Mouse (Mus musculus) midbrain, embryonic 11.5 days (tissue): ENCODE measurements at regions not wholly inside any gene's neighbourhood (a gene's known extent, or its start where the extent isn't known, plus 50 kb on each side); places are given as distances from the start of the nearest gene placed in this dataset.

Experiments used
- ATAC-seq: fragments of 200-750 bp; cut with Nextera tagmentation; 2 replicates; pipeline ENCODE4 v1.8.0; 2017; ENCODE audit warnings: moderate TSS enrichment, moderate library complexity; ENCODE audit not compliant: low FRiP score
- DNase-seq: peaks from one replicate; pipeline ENCODE4 v3.0.0; 2015; ENCODE audit warnings: low spot score; ENCODE audit errors: missing footprints
- H3K27ac ChIP-seq: fragments of 300-500 bp; sonication (generic); 2 replicates; pipeline ENCODE4 v1.5.1; 2014; ENCODE audit warnings: low read depth, low read length
- H3K27me3 ChIP-seq: fragments of 300-500 bp; sonication (generic); 2 replicates; pipeline ENCODE4 v1.6.1; 2014; ENCODE audit warnings: mild to moderate bottlenecking, low read length, moderate library complexity, mixed read lengths; ENCODE audit not compliant: control insufficient read depth, insufficient read depth
- H3K36me3 ChIP-seq: fragments of 300-500 bp; sonication (generic); 2 replicates; pipeline ENCODE4 v1.6.1; 2014; ENCODE audit warnings: mild to moderate bottlenecking, low read length, moderate library complexity, mixed read lengths; ENCODE audit not compliant: control insufficient read depth, insufficient read depth
- H3K4me1 ChIP-seq: fragments of 300-500 bp; sonication (generic); 2 replicates; pipeline ENCODE4 v1.6.1; 2014; ENCODE audit warnings: low read length; ENCODE audit not compliant: control insufficient read depth, insufficient read depth
- H3K4me2 ChIP-seq: fragments of 300-500 bp; sonication (generic); 2 replicates; pipeline ENCODE4 v1.6.1; 2014; ENCODE audit warnings: mild to moderate bottlenecking, moderate library complexity
- H3K4me3 ChIP-seq: fragments of 300-500 bp; sonication (generic); 2 replicates; pipeline ENCODE4 v1.5.1; 2014; ENCODE audit warnings: low read depth, low read length
- H3K9ac ChIP-seq: fragments of 300-500 bp; sonication (generic); 2 replicates; pipeline ENCODE4 v1.6.1; 2014; ENCODE audit warnings: low read length
- H3K9me3 ChIP-seq: fragments of 300-500 bp; sonication (generic); 2 replicates; pipeline ENCODE4 v1.6.1; 2016; ENCODE audit warnings: low read length; ENCODE audit not compliant: control insufficient read depth
- WGBS: fragments of 180-500 bp; shearing (Covaris S2); extraction: QIAGEN DNeasy Blood & Tissue Kit; methylation state at CpG from one replicate; pipeline ENCODE4 v1.1.7; 2014; 5-methylcytosine and 5-hydroxymethylcytosine counted together

DNA sequence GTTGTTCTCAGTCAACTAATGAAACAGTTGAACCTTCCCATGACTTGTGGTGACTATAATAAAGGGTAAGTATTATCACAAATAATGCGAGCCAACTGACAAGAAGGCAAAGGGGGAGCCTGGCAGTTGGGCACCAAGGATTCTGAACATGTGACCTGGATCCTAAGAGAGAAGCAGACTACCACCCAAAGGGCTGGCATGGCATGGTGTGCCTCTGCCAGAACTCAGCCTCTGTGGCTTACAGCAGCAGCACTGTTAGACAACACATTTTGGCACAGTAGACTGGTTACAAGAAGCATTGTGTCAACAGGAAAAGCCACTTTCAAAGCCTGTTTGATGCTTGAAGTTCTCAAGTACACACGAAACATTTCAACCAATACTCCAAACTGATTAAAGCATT, 142.2 kb upstream of the Satb2 start:
- H3K4me2 ChIP-seq, result no peak overlapping the region
- no peaks in the 10 kb centered on the region for H3K4me1 ChIP-seq
- ATAC-seq (no peak), DNase-seq (no peak)
- no peak overlapping the region for H3K9ac ChIP-seq
- WGBS, result 86% methylated on average over 2 of the region's 2 CpGs
- no peak overlapping the region for H3K27ac ChIP-seq
- H3K9me3 ChIP-seq, result no peaks in the 10 kb centered on the region
- H3K4me3 ChIP-seq, result no peak overlapping the region
- no peaks in the 10 kb centered on the region for H3K36me3 ChIP-seq
- no peaks in the 10 kb centered on the region for H3K27me3 ChIP-seq

DNA sequence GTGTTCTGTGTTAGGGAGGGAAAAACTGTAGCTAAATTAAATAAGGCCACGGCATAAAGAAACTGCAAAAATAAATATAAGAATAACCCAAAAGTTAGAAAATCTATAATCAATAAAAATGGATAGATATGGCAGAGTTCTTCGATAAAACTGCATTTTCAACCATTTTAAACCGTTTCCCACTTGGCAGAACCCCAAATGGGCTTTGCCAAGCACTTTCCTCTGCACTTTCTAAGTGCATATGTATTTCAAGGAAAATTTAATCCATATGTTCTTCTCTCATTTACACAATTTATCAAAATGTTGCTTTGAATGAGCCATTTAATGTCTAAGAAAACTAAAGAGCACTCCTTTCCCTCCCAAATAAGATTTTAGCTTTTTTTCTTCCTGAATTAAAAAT, 165.7 kb upstream of the Satb2 start:
- H3K36me3 ChIP-seq, result no peaks in the 10 kb centered on the region
- 89% methylated on average over 3 of the region's 3 CpGs for WGBS
- H3K4me1 ChIP-seq, result no peaks in the 10 kb centered on the region
- no peaks in the 10 kb centered on the region for H3K9me3 ChIP-seq
- H3K4me3 ChIP-seq, result no peak overlapping the region
- H3K27ac ChIP-seq, result no peak overlapping the region
- DNase-seq (no peak), ATAC-seq (no peak)
- no peak overlapping the region for H3K4me2 ChIP-seq
- H3K9ac ChIP-seq, result no peak overlapping the region
- no peaks in the 10 kb centered on the region for H3K27me3 ChIP-seq

DNA sequence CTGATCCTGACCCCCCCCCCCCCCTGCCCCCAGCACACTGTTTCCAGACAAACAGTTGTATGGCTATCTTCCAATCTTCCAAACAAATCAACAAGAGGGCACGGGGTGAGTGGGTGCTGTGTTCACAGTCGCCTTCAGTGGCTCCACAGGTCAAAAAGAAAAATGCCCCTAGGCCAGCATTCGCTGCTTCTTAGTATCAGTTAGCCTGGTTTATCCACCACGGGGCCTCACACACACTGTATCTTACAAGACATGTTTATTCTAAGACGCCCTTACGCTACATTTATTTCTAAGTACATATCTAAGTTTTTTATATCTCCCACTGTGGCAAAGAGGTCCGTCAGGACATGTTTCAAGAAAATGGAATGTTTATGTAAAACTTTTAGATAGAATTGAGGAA, 177.4 kb upstream of the Satb2 start:
- H3K9me3 ChIP-seq, result no peaks in the 10 kb centered on the region
- 93% methylated on average over 7 of the region's 7 CpGs for WGBS
- no peaks in the 10 kb centered on the region for H3K4me1 ChIP-seq
- H3K36me3 ChIP-seq, result no peaks in the 10 kb centered on the region
- ATAC-seq, result no peak
- H3K4me3 ChIP-seq, result no peak overlapping the region
- no peak overlapping the region for H3K9ac ChIP-seq
- H3K27me3 ChIP-seq, result no peaks in the 10 kb centered on the region
- H3K27ac ChIP-seq, result no peak overlapping the region
- no peak for DNase-seq
- H3K4me2 ChIP-seq, result no peak overlapping the region

DNA sequence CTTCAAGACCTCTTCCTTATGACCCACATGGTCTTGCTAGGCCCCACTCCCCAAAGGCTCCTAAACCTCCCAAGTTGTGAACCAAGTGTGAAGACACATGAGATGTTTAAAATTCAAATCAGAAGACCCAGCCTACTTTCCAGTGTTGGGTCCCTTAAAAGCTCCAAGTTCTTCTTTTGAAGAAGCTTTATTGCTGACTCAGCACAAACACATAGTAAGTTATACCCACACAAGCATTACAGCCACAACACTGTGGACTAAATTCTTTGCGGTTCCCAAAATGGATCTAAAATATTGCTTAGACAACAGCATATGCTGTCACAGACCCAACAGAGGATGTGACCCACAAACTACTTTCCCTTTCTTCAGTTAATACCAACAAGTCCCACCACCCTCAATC, 186.0 kb upstream of the Satb2 start:
- DNase-seq, result no peak
- no peaks in the 10 kb centered on the region for H3K9me3 ChIP-seq
- WGBS, result 91% methylated on average over 1 of the region's 1 CpGs
- H3K36me3 ChIP-seq, result no peaks in the 10 kb centered on the region
- no peak overlapping the region for H3K4me3 ChIP-seq
- H3K9ac ChIP-seq, result no peak overlapping the region
- H3K4me2 ChIP-seq, result no peak overlapping the region
- no peak for ATAC-seq
- H3K27me3 ChIP-seq, result no peaks in the 10 kb centered on the region
- no peaks in the 10 kb centered on the region for H3K4me1 ChIP-seq
- H3K27ac ChIP-seq, result no peak overlapping the region

DNA sequence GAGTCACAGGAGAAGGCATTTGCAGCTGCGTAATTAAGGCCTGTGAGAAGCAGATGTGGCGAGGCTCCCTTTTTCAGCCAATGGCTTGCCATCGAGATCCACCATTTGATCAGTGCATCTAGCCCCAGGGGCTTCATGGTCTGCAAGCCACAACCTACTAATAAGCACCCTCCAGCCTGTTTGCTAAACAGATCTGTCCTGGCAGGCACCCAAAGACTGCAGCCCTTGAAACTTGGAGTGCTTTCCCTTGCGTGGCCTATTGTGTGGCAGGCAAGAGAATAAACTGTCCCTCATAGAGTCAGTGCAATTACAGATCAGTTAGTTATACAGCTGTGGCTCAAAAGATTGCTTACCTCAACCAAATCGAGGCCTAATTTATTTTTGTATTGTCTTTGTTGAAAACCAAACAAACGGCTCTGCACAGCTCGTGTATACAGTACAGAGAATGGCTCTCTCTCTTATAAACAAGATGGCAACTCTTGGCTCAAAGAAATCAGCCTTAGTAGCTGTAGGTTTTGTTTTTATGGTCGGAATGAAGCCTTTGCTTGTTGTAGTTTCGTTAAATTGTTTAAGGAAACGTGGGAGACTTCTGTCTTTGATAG, 195.9 kb upstream of the Satb2 start:
- no peak for DNase-seq
- Histone ChIP-seq H3K4me2 (no peak overlapping the region), H3K36me3 (no peaks in the 10 kb centered on the region), H3K4me3 (no peak overlapping the region), H3K4me1 (no peaks in the 10 kb centered on the region), H3K9me3 (no peaks in the 10 kb centered on the region), H3K27ac (no peak overlapping the region), H3K27me3 (no peaks in the 10 kb centered on the region), H3K9ac (no peak overlapping the region)
- no peak for ATAC-seq
- 80% methylated on average over 10 of the region's 10 CpGs for WGBS

DNA sequence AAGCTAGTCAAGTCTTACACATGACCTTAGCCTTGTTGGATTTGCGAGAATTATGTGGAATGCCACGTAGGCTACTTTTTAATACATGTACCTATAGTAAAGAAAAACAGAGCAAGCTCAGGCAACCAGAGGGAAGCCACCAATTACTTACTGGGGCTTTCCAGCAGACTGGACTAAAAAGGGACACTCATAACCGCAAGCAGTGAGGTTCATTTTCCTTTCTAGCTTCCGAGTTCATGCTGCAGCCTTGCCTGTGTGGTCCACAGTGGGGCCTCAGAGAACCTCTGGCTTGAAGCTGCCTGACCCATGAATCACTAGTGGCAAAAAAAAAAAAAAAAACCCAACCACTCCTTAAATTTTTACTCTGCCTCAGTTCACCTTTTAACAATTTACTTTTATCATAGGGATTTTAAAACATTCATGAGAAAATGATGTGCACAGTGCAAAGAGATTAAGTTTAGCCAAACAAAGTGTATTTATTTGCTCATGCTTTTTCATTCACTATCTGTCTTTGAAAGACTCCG, 188.6 kb upstream of the 1700066M21Rik start:
- H3K4me2 ChIP-seq, result no peak overlapping the region
- peak; percentile 64 for DNase-seq

DNA sequence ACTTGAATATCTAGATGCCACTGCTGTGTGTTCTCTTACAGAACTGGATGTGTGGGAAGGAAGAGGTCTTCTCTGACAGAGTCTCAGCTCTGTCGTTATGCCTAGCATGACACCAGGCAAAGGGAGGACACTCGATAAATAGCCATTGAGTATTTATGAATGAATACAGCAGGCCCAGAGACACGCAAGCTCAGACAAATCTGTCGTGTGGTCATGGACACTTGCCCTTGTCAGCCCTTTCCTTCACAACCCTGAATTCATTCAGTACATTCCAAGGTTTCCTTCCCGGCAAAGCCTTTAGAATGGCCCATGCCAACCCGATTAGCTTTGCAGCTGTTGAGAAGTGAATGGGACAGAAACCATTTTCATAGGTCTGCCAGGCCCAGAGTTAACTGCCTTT, 176.1 kb upstream of the 1700066M21Rik start:
- no peak overlapping the region for H3K4me3 ChIP-seq
- H3K4me2 ChIP-seq, result no peak overlapping the region
- WGBS, result 51% methylated on average over 6 of the region's 6 CpGs
- H3K9ac ChIP-seq, result no peak overlapping the region
- H3K27ac ChIP-seq, result no peak overlapping the region
- no peaks in the 10 kb centered on the region for H3K36me3 ChIP-seq
- H3K27me3 ChIP-seq, result peaks cover 23% of the 10 kb centered on the region; the same call in 1 of the 2 replicates
- DNase-seq (peak; percentile 87), ATAC-seq (peak; percentile 51)
- no peaks in the 10 kb centered on the region for H3K9me3 ChIP-seq
- 0 out of 2 replicates have a peak, but pooled peaks cover 5% of the 10 kb centered on the region for H3K4me1 ChIP-seq

More for the DNA sequence above, 188.6 kb upstream of the 1700066M21Rik start:
- ATAC-seq, result no peak
- Histone ChIP-seq H3K27me3 (no peaks in the 10 kb centered on the region), H3K9me3 (no peaks in the 10 kb centered on the region), H3K27ac (no peak overlapping the region), H3K4me1 (no peaks in the 10 kb centered on the region), H3K36me3 (no peaks in the 10 kb centered on the region), H3K9ac (no peak overlapping the region), H3K4me3 (no peak overlapping the region)
- WGBS, result 87% methylated on average over 5 of the region's 5 CpGs

DNA sequence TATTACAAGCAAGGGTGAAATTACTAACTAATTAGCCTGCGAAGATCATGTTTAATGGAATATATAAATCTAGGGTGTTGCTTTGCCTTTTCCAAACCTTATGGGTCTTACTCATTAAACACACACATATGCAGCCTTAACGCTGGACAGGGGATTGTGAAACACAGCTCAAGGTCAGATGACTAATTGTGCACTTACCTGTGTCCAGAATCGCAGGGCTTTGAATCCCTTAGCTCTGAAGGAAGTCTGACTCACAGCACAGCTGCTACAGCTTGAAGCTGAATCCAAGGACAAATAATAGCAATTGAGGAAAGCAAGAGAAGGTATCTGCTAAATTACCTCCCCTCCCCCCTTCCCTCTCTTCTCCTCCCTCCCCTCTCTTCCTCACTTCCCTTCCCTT, 173.1 kb upstream of the 1700066M21Rik start:
- Histone ChIP-seq H3K36me3 (no peaks in the 10 kb centered on the region), H3K4me1 (0 out of 2 replicates have a peak, but pooled peaks cover 5% of the 10 kb centered on the region), H3K4me2 (no peak overlapping the region), H3K27ac (no peak overlapping the region), H3K9ac (no peak overlapping the region), H3K4me3 (no peak overlapping the region), H3K9me3 (no peaks in the 10 kb centered on the region), H3K27me3 (peaks cover 35% of the 10 kb centered on the region; the same call in 1 of the 2 replicates)
- DNase-seq, result peak; percentile 66
- 77% methylated on average over 3 of the region's 3 CpGs for WGBS
- no peak for ATAC-seq

DNA sequence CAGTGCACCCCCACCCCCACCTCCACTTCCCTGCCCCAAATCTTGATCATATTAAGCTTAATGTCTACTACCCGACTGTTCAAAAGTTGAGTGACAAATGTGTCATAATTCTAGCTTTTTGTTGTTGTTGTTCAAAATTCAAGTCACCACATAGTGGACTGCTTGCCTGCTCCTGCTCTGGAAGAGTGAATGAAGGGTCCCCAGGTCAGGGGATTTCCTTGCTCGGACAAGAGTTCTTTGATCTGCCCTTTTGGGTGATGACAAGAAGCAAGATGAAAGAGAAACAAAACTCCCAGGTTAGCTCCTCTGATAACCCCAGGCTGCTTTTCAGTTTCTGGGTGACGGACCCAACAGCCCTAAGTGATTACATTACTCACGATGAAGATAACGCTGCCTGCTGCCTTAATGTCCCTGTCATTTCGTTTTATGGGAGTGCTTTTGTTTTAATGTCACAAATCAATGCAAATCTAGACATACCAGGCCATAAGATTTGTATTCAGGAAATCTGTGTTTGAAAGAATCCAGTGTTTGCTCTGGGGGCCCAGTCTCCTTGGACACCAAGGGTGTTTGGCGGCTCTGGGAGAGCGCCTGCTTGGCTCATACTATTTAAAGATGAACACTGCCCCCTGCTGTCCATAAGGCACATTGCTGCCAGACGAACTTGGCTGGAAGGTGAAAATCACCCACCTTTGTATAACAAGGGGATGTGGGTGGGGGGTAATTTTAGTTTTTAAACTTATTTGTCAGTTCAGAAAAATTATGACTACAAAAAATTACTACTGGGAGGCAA, 172.0 kb upstream of the 1700066M21Rik start:
- peaks cover 35% of the 10 kb centered on the region; the same call in 1 of the 2 replicates for H3K27me3 ChIP-seq

More for the DNA sequence above, 172.0 kb upstream of the 1700066M21Rik start:
- 11% methylated on average over 9 of the region's 9 CpGs for WGBS
- Histone ChIP-seq H3K27ac (no peak overlapping the region), H3K9ac (no peak overlapping the region), H3K4me3 (no peak overlapping the region), H3K36me3 (no peaks in the 10 kb centered on the region), H3K4me1 (0 out of 2 replicates have a peak, but pooled peaks cover 5% of the 10 kb centered on the region), H3K9me3 (no peaks in the 10 kb centered on the region), H3K4me2 (peak overlapping the region; percentile 30; the same call in 1 of the 2 replicates)
- DNase-seq (peak; percentile 97), ATAC-seq (peak; percentile 77)
